Mouse (Mus musculus): ENCODE data around the gene Rps26.
"Not testable (repeated sequence)": the region's sequence is repeated elsewhere in the genome, so short reads cannot be mapped to it uniquely, and the experiment has no call there.

Rps26 gene

GRCm38 (mm10) chr10:128641871-128642270 lies 15.3 kb upstream of the Rps26 start:
- DNase-seq (ENCODE audit: low spot score in 2 of 2) = no peak

DNA sequence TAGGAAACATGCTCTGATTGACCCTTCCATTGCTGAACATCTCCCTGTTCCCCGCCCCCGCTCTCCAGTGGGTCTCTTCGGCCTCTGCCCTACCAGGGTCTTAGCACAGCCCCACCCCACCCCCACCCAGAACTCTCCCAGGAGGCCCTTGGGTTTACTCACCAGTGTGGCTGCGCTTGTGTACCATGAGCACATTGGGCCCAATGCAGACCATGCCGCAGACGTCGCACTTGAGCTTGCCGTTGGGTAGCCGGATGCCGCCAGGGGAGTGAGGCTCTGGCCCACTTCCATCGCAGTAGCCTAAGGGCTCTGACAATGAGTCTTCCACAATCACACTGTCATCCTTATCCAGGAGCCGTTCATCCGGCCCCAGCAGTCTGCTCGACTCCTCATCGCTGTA lies 14.3 kb upstream of the Rps26 start:
- no peak for DNase-seq (ENCODE audit: low spot score in 2 of 2)

- DNase-seq (ENCODE audit: low spot score in 2 of 2) = no peak
Observed at GRCm38 (mm10) chr10:128639999-128640398, 13.5 kb upstream of the Rps26 start.

DNA sequence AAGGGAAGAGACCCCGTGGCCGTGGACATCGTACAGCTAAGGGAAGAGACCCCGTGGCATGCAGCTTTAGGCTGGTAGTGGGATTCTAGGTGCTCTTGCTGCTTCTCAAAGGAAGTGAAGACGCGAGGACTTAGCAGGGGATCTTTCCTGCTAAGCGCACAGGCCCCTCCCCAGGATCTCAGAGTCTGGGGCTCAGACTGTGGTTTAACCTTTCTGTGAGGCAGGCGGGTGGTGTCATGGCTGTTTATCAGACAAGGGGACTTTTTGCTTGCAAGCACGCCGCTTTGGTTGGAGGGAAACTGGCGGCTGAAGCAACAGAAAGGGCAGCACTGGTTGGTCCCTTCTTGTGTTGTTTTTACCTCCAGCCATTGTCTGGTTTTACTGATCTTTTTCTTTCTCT lies 10.5 kb upstream of the Rps26 start:
- no peak for DNase-seq (ENCODE audit: low spot score in 2 of 2)

DNA sequence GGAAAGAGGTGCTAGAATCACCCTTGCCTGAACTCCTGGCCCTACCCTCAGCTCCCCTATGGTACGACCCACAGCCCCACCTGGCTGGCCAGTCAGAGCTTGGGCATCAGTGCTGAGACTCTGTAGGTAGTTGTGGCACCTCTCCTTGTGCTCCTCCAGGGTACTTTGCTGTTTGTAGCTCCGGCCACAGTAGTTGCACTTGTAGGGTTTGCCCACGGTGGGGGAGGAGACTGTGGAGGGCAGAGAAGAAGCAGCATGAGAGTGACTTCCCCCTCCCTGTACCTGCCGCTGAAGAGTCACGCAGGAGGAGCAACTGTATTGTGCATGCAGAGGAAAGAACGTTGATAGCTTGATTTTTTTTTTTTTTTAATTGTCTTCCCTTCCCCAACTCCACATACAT lies 10.0 kb upstream of the Rps26 start:
- no peak for DNase-seq (ENCODE audit: low spot score in 2 of 2)

DNA sequence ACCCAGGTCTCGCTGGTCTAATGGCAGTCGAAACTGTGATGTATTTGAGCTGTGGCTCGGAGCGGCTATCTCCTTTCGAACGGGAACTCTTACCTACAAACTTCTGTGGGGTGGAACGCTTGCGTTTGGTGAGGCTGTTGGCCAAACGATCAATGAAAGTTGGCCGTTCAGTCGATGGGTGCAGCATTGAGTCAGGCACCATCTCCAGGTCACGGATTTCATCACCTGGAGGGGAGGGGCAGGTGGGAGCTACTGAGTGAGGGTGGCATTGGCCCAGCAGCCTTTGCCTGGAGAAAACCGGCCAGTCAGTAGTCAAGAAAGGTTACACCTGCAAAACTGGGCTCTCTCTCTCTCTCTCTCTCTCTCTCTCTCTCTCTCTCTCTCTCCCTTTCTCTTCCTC lies 9.2 kb upstream of the Rps26 start:
- DNase-seq (ENCODE audit: low spot score in 2 of 2) = no peak

DNA sequence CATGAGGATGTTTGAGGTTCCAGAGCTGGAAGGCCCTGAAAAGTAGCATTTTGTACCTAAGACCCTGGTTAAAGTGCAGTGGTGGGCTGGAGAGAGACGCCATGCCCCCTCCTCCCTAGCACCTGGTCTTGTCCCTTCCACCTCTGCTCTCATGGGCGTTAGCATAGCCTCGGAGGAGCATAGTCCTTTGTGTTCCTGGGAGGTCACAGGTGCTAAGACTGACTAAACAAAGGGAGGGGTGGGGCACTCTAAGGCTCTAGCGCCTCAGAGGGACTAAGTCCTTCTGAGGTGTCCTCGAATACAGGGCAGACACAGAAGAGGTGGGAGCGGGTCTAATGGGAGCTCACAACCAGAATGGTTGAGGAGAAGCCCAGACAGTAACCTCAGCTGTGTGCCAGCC lies 5.0 kb upstream of the Rps26 start:
- DNase-seq (ENCODE audit: low spot score in 2 of 2) = no peak

DNA sequence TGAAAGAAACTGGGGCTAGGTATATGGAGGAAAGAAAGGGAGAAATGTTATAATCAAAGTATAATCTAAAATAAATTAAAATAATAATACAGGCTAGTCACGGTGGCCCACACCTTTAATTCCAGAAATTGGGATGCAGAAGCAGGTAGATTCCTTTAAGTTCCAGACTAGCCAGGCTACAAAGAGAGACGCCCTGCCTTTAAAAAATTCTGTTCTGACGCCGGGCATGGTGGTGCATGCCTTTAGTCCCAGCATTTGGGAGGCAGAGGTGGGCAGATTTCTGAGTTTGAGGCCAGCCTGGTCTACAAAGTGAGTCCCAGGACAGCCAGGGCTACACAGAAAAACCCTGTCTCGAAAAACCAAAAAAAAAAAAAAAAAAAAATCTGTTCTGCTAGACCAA lies 3.8 kb upstream of the Rps26 start:
- DNase-seq (ENCODE audit: low spot score in 2 of 2) = not testable (repeated sequence)

- DNase-seq (ENCODE audit: low spot score in 2 of 2) = no peak
Observed at GRCm38 (mm10) chr10:128629746-128630145, 3.2 kb upstream of the Rps26 start.

GRCm38 (mm10) chr10:128627398-128628317 lies 1.1 kb upstream of the Rps26 start:
- no peak for DNase-seq (ENCODE audit: low spot score in 2 of 2)

DNA sequence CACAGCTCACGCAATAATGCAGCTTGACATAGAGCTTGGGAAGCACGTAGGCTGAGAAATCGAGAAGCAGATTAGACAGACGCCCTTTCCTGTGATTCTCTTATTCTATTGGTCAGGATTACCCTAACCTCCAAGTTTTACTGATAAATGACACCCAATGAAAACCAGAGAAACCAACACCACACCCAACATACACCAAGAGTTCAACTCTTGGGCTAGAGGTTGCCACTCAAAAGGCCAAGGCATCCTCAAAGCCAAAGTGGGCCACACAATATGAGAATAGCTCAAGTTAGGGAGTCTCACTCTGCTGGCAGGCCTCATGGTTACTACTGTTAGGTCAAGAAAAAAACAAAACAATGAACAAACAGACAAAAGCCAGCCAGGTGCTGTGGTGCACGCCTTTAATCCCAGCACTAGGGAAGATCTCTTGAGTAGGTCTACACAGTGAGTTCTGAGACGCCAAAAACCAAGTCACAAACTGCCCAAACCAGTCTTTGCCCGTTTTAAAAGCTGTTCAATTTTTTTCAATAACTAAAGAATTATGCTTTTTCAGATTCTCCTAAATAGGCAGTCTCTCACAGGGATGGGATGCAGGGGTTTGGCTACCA lies 1.2 kb downstream of the Rps26 start:
- no peak for DNase-seq (ENCODE audit: low spot score in 2 of 2)

DNA sequence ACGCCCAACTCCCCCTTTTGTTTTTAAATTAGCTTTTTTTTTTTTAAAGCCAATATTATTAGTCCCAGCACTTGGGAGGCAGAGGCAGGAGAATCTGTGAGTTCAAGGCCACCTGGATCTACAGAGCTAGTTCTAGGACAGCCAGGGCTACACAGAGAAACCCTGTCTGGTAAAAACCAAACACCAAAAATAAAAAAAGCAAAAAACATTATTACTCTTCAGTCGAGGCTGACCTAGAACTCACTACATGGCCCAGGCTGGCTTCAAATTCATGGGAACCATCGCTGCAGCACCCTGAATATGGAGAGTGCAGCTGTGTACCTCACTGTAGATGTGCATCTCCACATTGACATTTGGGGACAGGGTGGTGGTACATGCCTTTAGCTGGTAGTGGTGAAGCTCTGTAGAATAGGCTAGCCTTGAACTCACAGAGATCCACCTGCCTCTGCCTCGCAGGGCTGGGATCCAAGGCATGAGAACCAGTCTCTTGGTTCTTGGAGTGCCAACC lies 3.4 kb downstream of the Rps26 start:
- DNase-seq (ENCODE audit: low spot score in 2 of 2) = not testable (repeated sequence)

DNA sequence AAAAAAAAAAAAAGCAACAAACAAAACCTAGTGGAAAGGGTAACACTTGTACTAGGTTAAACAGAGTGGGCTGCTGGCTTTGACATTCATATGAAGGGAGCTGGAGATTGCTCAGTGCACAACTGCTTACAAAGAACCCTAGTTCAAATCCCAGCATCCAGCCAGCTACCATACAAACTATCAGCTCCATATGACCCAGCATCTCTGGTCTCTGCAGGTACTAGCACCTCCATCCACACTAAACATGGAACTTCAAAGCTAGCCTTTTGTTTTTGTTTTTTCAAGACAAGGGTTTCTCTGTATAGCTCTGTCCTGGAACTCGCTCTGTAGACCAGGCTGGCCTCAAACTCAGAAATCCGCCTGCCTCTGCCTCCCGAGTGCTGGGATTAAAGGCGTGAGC lies 3.8 kb downstream of the Rps26 start:
- no peak for DNase-seq (ENCODE audit: low spot score in 2 of 2)

- no peak for DNase-seq (ENCODE audit: low spot score in 2 of 2)
Observed at GRCm38 (mm10) chr10:128621986-128622520, 4.5 kb downstream of the Rps26 start.

DNA sequence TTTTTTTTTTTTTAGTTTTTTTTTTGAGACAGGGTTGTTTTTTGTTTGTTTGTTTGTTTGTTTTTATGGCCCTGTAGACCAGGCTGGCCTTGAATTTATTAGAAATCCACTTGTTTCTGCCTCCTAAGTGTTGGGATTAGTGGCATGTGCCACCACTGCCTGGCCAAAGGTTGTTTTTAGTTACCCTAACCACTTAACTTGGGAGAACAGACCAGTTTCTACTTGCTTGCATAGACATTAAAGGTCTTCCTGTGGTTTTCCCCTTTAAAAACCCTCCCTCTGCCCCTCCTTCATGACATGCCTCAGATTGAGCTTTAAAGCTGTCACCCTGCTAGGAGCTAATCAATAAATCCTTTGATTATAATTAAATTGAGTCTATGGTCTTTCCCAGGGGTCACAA lies 6.3 kb downstream of the Rps26 start:
- DNase-seq (ENCODE audit: low spot score in 2 of 2) = no peak

- not testable (repeated sequence) for DNase-seq (ENCODE audit: low spot score in 2 of 2)
Observed at GRCm38 (mm10) chr10:128619148-128619547, 7.4 kb downstream of the Rps26 start.

- DNase-seq (ENCODE audit: low spot score in 2 of 2) = no peak
Observed at GRCm38 (mm10) chr10:128618570-128618969, 8.0 kb downstream of the Rps26 start.

DNA sequence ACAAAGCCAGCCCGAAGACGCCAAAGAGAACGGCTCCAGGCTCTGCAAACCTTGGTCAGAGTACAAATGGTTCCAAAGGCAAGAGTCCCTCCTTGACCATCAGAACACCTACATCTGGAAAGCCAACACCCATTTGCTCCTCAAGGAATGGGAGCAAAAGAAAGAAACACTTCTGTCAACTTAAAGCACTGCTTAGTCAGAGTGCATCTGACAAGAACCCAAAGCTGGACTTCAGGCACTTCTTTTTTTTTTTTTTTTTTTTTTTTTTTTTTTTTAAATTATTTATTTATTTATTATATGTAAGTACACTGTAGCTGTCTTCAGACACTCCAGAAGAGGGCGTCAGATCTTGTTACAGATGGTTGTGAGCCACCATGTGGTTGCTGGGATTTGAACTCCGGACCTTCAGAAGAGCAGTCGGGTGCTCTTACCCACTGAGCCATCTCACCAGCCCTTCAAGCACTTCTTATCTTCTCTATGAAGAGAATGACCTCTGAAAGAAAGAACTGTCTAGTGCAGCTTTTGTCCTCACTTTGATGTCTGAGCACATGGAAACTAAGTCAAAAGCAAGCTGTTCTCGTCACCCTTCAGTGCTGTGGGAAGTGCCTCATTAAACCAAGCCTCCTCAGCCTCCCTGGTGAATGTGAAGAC lies 10.6 kb downstream of the Rps26 start:
- DNase-seq (ENCODE audit: low spot score in 2 of 2) = not testable (repeated sequence)

GRCm38 (mm10) chr10:128614934-128615333 lies 11.6 kb downstream of the Rps26 start:
- DNase-seq (ENCODE audit: low spot score in 2 of 2) = no peak

DNA sequence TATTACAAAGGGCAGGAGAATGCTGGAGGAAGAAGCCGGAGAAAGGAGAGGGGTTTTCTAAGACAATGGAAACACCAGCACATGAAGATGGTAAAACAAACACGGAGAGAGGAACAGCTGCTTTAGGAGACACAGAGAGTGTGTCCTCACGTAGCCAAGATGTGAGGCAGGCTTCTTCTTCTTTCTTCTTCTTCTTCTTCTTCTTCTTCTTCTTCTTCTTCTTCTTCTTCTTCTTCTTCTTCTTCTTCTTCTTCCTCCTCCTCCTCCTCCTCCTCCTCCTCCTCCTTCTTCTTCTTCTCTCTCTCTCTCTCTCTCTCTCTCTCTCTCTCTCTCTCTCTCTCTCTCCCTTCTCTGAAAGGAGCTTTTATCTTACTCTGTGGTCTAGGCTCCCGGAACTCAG lies 12.7 kb downstream of the Rps26 start:
- DNase-seq (ENCODE audit: low spot score in 2 of 2) = not testable (repeated sequence)

- DNase-seq (ENCODE audit: low spot score in 2 of 2) = no peak
Observed at GRCm38 (mm10) chr10:128613154-128613440, 13.4 kb downstream of the Rps26 start.

DNA sequence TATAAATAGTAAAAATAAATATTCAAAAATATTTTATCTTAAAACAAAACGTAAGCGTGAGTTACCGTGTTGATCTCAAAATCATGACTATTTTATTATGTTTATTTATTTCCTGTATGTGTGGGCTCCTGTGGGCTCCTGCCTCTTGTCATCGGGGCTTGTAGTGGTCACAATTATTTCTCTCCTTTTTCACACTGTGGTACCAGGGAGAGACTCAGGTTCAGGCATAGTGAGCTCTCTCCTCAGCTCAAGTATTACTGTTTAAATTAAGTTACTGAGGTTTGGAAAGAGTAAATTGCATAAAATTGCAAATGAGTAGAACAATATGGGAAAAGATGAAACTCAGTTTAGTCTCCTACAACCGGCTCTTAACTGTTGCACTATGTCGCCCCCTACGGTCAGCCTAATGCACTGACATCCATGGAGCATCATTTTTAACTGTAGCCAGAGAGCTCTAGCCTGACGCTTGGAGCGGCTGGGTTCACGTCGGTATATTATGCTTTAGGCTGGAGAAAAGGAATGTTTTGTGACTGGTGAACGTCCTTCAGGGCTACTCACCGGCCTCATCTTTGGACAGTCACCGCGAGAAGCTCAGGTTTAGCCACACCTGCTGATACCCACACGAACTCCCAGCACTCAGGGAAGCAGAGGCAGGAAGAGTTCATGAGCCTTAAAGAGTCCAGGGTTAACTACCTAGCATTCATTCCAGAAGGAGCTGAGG lies 14.0 kb downstream of the Rps26 start:
- peak in 1 of 2 experiments; percentile 72 for DNase-seq (ENCODE audit: low spot score in 2 of 2)

All from frontal cortex, postnatal 14 days (tissue).